16 mouse cellular contexts compared by ENCODE assay signal in genomic region chr3:29183615-29184198, GRCm38 (mm10).
DNase-seq lines count a peak whose midpoint lies in the region; ATAC-seq and TF ChIP-seq lines count a peak whose summit lies in the region.
"Had no signal": no experiment of that assay in that cellular context is flagged by ENCODE, and none has a peak within 500 bp of the region (broad histone marks: within the 10 kb centered on the region; RNA-seq: fewer than 3 reads in every experiment).

No protein-coding gene starts in this region.

- peak overlapping the region; percentile 23 for H3K4me2 ChIP-seq in limb, embryonic 13.5 days (replicated peaks)
- no peak overlapping the region for H3K4me2 ChIP-seq in liver, postnatal 0 days (ENCODE audit: low read depth, low read length)
- H3K4me2 ChIP-seq: embryonic facial prominence, embryonic 13.5 days; stomach, embryonic 15.5 days had no signal

- WGBS in hindbrain, embryonic 10.5 days = 59% methylated on average over 7 of the region's 7 CpGs
- 11% methylated on average over 7 of the region's 7 CpGs for WGBS in limb, embryonic 13.5 days
- 71% methylated on average over 7 of the region's 7 CpGs for WGBS in liver, postnatal 0 days (ENCODE audit: insufficient replicate concordance)

- no peak for ATAC-seq in limb, embryonic 13.5 days (ENCODE audit: low FRiP score, low read depth)
- no peak for ATAC-seq in liver, postnatal 0 days

- no peak overlapping the region for H3K4me3 ChIP-seq in layer of hippocampus, adult 2 months
- H3K4me3 ChIP-seq in hindbrain, embryonic 10.5 days = no peak overlapping the region
- H3K4me3 ChIP-seq in limb, embryonic 13.5 days = no peak overlapping the region
- H3K4me3 ChIP-seq in liver, postnatal 0 days (ENCODE audit: low read depth, low read length) = no peak overlapping the region
- H3K4me3 ChIP-seq: embryonic facial prominence, embryonic 13.5 days; stomach, embryonic 15.5 days had no signal

- no peaks in the 10 kb centered on the region for H3K27me3 ChIP-seq in hindbrain, embryonic 10.5 days (ENCODE audit: insufficient read depth, poor library complexity, severe bottlenecking)
- H3K27me3 ChIP-seq in limb, embryonic 13.5 days = no peaks in the 10 kb centered on the region
- no peaks in the 10 kb centered on the region for H3K27me3 ChIP-seq in liver, postnatal 0 days (ENCODE audit: insufficient read depth, low read length)
- H3K27me3 ChIP-seq: embryonic facial prominence, embryonic 13.5 days; stomach, embryonic 15.5 days had no signal

- H3K9ac ChIP-seq in limb, embryonic 13.5 days = no peak overlapping the region
- no peak overlapping the region for H3K9ac ChIP-seq in liver, postnatal 0 days (replicated peaks)
- H3K9ac ChIP-seq: embryonic facial prominence, embryonic 13.5 days; liver, embryonic 14.5 days; stomach, embryonic 15.5 days had no signal

- H3K9me3 ChIP-seq in hindbrain, embryonic 10.5 days = no peaks in the 10 kb centered on the region
- H3K9me3 ChIP-seq in limb, embryonic 13.5 days = no peaks in the 10 kb centered on the region
- no peaks in the 10 kb centered on the region for H3K9me3 ChIP-seq in liver, postnatal 0 days (ENCODE audit: low read length)
- H3K9me3 ChIP-seq: embryonic facial prominence, embryonic 13.5 days; stomach, embryonic 15.5 days had no signal

- peaks cover 16% of the 10 kb centered on the region; the same call in 1 of the 2 replicates for H3K4me1 ChIP-seq in hindbrain, embryonic 10.5 days (replicated peaks)
- H3K4me1 ChIP-seq in limb, embryonic 13.5 days = peaks cover 25% of the 10 kb centered on the region
- H3K4me1 ChIP-seq in liver, postnatal 0 days (ENCODE audit: insufficient read depth) = no peaks in the 10 kb centered on the region
- H3K4me1 ChIP-seq: stomach, embryonic 15.5 days had no signal

- no peak for TF ChIP-seq CTCF in layer of hippocampus, adult 2 months (conservative IDR thresholded peaks at IDR 0.05)
- no peak for TF ChIP-seq CTCF in liver, postnatal 0 days (IDR thresholded peaks at IDR 0.05; ENCODE audit: low read depth)

- intact Hi-C loops in heart, postnatal 25 days (cut with DNase I) = no loop called here

- H3K36me3 ChIP-seq in hindbrain, embryonic 10.5 days = no peaks in the 10 kb centered on the region
- H3K36me3 ChIP-seq in limb, embryonic 13.5 days = no peaks in the 10 kb centered on the region
- H3K36me3 ChIP-seq in liver, postnatal 0 days (replicated peaks; ENCODE audit: insufficient read depth, low read length) = no peaks in the 10 kb centered on the region
- H3K36me3 ChIP-seq: embryonic facial prominence, embryonic 13.5 days; stomach, embryonic 15.5 days had no signal

- no peak for DNase-seq in layer of hippocampus, adult 2 months (ENCODE audit: low spot score in 2 of 2)
- DNase-seq in layer of hippocampus, adult 18-20 months (ENCODE audit: low spot score in 2 of 2) = no peak
- DNase-seq in hindbrain, embryonic 10.5 days (ENCODE audit: low spot score) = peak; percentile 12
- peak; percentile 55 for DNase-seq in retina, embryonic 14.5 days (ENCODE audit: low spot score)
- DNase-seq in liver, postnatal 0 days = no peak
- no peak for DNase-seq in layer of hippocampus, postnatal 25 days (ENCODE audit: extremely low spot score in 1 of 2, low spot score in 1 of 2)
- no peak for DNase-seq in heart, postnatal 25 days (ENCODE audit: low spot score)
- DNase-seq: adrenal gland, adult 8-10 months; B cell, adult 2 months; kidney, postnatal 10 days; thymus, postnatal 25 days had no signal

- H3K27ac ChIP-seq in layer of hippocampus, adult 2 months = 0 out of 2 replicates have a peak overlapping the region, but pooled peaks have one; percentile 36
- peak overlapping the region; percentile 16; the same call in 1 of the 2 replicates for H3K27ac ChIP-seq in hindbrain, embryonic 10.5 days
- H3K27ac ChIP-seq in limb, embryonic 13.5 days = no peak overlapping the region
- no peak overlapping the region for H3K27ac ChIP-seq in liver, postnatal 0 days (ENCODE audit: low read depth)
- H3K27ac ChIP-seq: embryonic facial prominence, embryonic 13.5 days; liver, embryonic 14.5 days; macrophage; stomach, embryonic 15.5 days had no signal

- no peak for TF ChIP-seq EP300 in liver, postnatal 0 days (IDR thresholded peaks at IDR 0.05; ENCODE audit: low read depth)

Comparison
In these comparisons a context has a peak if more than half of its experiments do, and no peak if none do; other contexts are left out.
1. DNase-seq: peak in hindbrain, embryonic 10.5 days (single experiment) and retina, embryonic 14.5 days (single experiment); none in layer of hippocampus, adult 2 months (0 of 2), layer of hippocampus, adult 18-20 months (0 of 2), liver, postnatal 0 days (single experiment), layer of hippocampus, postnatal 25 days (0 of 2) and heart, postnatal 25 days (single experiment).
2. H3K27ac ChIP-seq: peak in layer of hippocampus, adult 2 months (single experiment) and hindbrain, embryonic 10.5 days (single experiment); none in limb, embryonic 13.5 days (single experiment) and liver, postnatal 0 days (single experiment).